In the genomic region with DNA sequence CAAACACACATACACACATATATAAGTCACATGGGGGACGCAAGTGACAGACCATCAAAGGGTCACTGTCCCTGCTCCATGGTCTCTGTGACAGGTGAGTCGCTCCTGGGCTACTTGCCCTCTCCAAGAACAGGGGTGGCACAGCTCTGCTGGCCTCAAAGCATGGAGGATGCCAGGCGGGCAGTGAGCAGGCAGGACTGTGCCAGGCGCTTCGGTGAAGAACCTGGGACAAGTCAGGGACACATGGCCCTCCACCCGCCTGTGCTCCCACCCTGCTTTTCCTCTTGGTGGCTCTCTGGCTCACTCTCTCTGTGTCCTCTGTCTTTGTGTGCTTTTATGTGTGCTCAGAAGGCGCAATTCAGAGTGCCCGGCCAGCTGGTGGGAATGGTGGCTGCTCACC, we compare ENCODE assay signal across 24 mouse cellular contexts. TPM values are rescaled to one million over a fixed set of nuclear protein-coding genes. Genes with fewer than 3 reads are reported as not detected.
"Had no signal": no experiment of that assay in that cellular context is flagged by ENCODE, and none has a peak within 500 bp of the region (broad histone marks: within the 10 kb centered on the region; RNA-seq: fewer than 3 reads in every experiment).

No protein-coding gene starts in this region.

- H3K9me3 ChIP-seq: limb, embryonic 10.5 days; limb, embryonic 13.5 days; liver, embryonic 12.5 days; liver, embryonic 15.5 days; lung, embryonic 15.5 days; neural tube, embryonic 12.5 days; stomach, embryonic 15.5 days had no signal

- H3K4me3 ChIP-seq: layer of hippocampus, adult 2 months; left cerebral cortex, adult 2 months; limb, embryonic 10.5 days; limb, embryonic 13.5 days; liver, embryonic 12.5 days; liver, embryonic 15.5 days; lung, embryonic 15.5 days; neural tube, embryonic 12.5 days; stomach, embryonic 15.5 days had no signal

- ATAC-seq: liver, embryonic 12.5 days had no signal

- H3K36me3 ChIP-seq: limb, embryonic 10.5 days; limb, embryonic 13.5 days; liver, embryonic 12.5 days; liver, embryonic 15.5 days; lung, embryonic 15.5 days; stomach, embryonic 15.5 days had no signal

- H3K9ac ChIP-seq: limb, embryonic 13.5 days; liver, embryonic 12.5 days; liver, embryonic 15.5 days; lung, embryonic 15.5 days; neural tube, embryonic 12.5 days; stomach, embryonic 15.5 days had no signal

- H3K27ac ChIP-seq: layer of hippocampus, adult 2 months; left cerebral cortex, adult 2 months; limb, embryonic 10.5 days; limb, embryonic 13.5 days; liver, embryonic 12.5 days; liver, embryonic 15.5 days; lung, embryonic 15.5 days; neural tube, embryonic 12.5 days; stomach, embryonic 15.5 days had no signal

- H3K4me2 ChIP-seq: limb, embryonic 13.5 days; liver, embryonic 12.5 days; liver, embryonic 15.5 days; lung, embryonic 15.5 days; midbrain, embryonic 11.5 days; neural tube, embryonic 12.5 days; stomach, embryonic 15.5 days had no signal

- DNase-seq: kidney, adult 18-20 months; kidney, adult 9 months; kidney, postnatal 14 days; kidney, postnatal 4 days; layer of hippocampus, adult 9-11 months; liver; lung, adult 18-20 months; lung, postnatal 10 days; lung, postnatal 36 days; midbrain, embryonic 14.5 days; right cerebral cortex, postnatal 25 days; spleen, adult 18-20 months; thymus, postnatal 25 days had no signal

RNA-seq across cellular contexts. Expression of gene Inhbb, which starts 5.4 kb away (rescaled TPM):
- total RNA-seq: megakaryocyte-erythroid progenitor cell, adult 5-6 weeks had no signal
